Mouse (Mus musculus) adipocyte (in vitro differentiated cells): ENCODE measurements around the gene Daam1.

Source experiments
- DNase-seq: peaks from one replicate; pipeline ENCODE4 v3.0.0-alpha.2; 2016; ENCODE audit warnings: low spot score

Gene Daam1

DNA sequence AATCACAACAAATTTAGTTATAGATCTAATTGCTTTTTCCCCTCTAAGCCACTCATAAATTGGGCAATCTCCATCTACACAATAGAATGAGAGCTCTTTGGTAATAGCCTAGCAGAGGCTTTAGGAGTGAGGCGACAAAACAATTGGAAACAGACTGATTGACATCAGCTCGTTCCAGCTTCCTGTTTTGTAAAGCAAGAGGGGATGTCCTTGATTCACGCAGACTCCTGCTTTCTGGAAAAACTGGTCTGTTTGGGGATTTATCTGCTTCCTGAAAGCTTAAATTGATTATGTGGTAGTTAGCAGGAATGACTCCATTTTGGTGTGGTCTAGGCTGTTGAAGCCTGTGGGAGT is 33.6 kb downstream of the Daam1 start:
- DNase-seq: peak; percentile 60

DNA sequence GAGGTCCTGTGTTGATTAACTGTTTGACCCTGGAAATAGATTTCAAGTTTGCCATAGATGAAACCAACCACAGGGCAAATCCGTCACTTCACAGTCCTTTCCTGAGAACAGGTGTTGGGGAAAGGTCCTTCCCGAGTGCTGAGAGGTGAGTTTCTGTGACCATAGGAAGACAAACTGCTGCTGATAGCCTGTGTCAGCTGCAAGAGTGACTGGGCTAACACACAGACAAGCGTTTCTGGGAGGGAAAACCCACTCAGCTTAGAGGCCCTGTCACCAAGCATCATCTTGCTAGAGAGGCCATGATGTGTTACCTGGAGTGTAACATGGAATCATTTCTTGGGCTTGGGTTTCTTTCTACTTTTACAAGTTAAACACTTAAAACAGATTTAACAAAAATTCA is 35.1 kb downstream of the Daam1 start:
- no peak for DNase-seq

DNA sequence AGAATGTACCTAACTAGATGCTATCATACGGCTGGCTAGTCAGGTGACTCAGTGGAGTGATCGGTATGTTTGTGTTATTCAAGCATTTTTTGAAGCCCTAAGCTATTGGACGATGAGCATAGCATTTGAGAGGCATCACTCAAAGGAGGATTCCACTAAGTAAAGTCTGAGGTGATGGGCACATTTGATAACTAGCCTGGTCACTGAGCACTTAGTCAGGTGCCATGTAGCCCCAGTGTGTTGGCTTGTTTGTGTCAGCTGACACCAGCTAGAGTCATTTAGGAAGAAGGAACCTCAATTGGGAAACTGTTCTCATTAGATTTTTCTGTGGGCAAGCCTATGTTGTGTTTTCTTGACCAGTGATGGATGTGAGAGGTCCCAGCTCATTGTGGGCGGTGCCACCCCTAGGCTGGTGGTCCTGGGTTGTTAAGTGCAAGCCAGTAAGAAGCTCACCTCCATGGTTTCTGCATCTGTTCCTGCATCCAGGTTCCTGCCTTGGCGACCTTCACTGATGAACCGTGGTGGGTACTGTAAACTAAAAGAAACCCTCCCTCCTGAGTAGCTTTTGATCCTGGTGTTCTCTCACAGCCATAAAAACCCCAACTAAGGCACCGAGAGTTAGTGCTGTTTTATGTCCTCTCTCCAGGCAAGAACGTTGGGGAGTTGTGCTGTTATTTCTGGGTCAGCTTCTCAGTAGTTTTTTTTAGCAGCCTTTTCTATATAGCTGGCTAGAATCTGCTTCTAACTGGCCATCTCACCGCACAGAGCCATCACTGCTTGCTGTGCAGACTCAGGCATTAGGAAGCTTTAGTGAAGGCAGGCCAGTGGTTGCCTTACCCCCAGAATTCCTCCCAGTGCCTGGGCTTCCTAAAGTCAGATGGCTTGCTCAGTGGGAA is 36.7 kb downstream of the Daam1 start:
- no peak for DNase-seq

DNA sequence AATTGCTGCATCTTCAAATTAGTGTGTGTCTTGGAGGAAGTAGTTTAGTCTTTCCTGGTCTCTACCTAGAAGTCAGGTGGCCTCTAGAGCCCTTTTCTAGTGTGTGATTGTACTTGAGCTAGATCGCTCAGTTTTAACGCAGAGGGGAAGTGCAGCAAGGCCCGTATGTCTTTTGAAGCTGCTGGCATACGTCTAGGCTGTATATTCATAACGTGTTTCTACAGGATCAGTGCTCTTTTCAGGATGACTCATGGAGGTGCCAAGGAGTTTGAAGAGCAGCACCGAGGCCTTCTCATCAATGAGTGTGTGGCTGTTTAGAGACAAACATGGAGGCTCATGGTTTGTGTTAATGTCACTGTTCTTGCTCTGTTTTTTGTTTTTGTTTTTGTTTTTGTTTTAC is 39.8 kb downstream of the Daam1 start:
- no peak for DNase-seq

DNA sequence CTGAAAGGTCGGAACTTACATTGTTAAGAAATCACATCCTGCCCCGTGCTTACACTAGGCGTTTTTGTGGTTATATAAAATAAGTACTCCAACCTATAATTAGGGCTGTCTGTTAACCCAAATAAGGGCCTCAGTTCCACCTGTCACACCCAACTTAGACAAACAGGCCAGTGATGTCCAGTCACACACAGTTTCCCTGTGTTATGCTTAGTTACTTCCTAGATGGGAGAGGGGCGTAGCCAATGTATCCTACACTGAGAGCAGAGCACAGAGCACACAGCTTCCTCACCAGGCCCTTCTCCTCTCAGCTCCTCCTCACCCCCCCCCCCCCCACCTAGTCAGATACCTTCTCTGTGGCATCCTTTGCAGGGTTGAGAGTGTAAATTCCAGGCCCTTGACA is 41.5 kb downstream of the Daam1 start:
- DNase-seq: no peak

DNA sequence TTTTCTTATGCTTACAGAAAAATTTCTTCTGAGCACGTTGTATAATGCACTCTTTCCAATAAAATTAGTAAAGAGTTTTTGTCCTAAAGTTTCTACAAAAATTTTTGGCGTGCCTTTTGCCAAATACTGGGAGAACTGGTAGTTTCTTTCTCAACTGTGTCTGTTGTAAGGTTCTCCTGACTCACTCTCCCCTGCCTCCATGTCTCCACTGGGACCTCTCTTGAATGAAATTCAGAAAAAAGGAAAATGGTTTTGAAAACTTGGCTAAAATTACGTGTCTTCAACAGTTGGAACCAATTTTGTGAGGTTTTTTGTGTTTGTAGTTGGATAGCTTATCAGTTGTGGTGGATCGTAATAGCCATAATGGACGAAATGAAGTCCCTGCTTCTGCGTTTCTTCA is 43.7 kb downstream of the Daam1 start:
- DNase-seq: peak; percentile 61

DNA sequence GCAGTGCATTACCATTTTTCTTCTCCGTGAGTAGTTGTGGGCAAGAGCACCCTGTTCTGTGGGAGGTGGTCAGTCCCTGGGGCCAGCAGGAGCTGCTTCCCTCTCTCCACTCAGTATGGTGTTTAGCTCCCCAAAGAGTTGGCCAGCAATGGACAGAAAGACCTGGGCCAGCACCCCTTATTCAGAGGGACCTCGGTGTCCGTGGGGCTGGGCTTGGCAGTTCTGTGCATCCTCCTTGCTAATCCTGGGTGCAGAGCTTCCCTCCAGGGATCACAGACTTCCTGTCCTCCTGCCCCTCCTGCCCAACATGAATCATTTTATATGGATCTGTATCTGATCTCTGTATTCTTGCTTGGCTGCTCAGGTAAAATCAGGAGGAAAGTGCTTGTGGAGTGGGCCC is 44.1 kb downstream of the Daam1 start:
- DNase-seq: no peak

DNA sequence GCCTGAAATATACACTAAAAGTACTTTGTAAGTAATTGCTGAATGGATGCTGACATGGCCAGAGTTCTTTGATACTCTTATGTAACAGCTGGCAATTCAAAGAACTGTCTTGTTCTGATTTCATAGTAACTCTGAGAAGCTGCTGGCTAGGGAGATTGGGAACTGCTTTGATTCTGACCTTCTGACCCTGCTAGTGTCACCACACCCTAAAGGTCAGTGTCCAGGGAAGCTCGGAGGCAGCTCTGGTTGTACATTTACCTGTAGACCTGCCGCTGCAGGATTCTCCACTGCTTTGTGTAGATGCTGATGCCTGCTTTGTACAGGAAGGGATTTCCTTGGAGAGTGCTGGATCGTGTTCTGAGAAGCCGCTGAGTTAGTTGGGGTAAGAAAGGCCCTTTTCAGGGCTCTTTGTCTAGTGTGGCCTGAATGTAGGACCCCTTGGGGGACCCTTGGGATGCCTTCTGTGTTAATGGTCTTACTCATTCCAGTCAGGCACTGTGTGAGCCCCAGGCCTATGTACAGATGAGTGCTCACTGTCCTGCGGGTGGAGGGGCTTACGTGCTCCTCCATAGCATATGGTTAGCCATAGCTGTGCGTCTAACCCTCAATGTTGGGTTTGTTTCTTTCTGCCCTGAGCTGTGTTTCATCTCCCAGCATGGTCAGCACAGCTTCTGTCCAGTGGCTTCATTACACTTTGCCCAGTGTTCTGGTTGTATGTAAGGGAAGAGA is 45.0 kb downstream of the Daam1 start:
- no peak for DNase-seq

DNA sequence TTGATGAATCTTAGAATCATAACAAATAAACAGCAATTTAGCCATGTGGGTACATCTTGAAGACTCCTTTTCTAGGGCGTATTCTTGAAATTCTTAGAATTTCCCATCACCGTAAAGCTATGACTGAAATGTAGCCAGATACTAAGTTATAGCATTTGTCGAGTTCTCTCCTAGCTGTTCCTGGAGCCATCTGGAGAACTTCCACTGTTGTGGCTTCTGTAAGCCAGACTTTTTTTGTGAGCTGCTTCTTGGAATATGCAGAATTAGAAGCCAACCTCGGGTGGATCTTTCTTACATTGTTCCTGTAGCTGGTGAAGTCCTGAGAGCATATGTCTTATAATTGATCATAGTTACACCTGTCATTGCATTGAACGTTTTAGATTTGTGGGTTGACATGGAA is 50.1 kb downstream of the Daam1 start:
- no peak for DNase-seq

DNA sequence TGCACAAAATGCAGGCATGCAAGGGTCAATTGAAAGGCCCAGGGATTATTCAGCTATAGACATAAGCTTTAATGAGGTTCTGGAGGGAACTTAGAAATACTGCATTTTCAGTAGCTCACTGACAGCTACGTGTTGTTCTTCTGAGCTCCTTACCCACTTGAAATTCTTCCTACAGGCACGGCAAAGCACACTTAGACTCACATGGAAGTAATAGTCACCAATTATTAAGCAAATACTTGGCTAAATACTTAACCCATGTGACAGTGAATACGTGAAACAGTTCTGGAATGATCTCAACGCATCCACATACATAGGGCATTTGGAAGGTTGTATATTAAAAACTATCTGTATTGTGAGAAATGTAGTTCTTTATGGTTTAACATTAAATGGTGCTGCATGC is 50.6 kb downstream of the Daam1 start:
- DNase-seq: no peak

DNA sequence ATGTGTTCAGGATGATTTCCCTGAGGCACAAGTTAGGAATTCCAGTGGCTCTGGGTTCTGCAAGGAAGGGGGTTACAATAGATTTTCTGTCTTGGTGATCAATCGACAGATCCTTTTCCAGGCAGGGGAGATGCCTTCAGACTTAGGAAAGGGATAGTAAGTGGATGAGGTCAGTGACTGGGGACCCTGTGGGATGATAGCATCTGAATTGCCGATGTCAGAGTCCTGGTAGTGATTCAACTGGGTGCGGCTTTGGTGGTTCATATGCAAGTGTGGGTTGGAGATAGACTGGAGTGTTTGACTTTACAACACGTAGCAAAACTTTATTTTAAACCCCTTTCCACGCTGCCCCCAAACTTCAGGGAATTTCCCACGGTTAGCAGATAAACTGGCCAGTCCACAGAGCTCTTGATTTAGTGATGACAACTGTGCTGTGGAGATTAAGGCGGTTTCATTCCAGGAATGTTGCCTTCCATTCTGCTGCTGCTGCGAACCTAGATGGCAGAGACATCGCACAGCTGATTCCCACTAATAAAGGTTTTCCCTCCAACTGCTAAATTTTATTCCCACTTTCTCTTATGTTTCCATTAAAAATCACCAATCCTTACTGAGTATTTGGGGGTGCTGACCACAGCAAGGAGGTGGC is 52.3 kb downstream of the Daam1 start:
- no peak for DNase-seq

DNA sequence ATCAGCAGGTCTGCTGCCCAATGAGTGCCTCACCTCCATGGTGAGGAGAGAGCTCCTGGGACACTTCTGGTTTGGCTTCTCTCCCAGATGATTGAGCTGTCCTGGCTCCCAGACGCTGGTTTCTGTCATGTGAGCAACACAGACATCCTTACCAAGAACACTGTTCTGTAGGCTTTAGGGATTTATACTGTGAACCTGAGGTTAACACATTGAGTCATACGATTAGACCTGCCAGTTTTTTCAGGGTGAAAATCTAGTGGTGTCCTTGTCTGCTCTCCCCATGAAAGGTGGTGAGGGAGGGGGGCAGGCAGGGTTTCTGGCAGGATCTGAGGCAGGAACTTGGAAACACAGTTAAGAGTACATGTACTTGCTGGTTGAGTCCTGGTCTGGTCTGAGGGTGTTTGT is 54.3 kb downstream of the Daam1 start:
- DNase-seq: peak; percentile 55

DNA sequence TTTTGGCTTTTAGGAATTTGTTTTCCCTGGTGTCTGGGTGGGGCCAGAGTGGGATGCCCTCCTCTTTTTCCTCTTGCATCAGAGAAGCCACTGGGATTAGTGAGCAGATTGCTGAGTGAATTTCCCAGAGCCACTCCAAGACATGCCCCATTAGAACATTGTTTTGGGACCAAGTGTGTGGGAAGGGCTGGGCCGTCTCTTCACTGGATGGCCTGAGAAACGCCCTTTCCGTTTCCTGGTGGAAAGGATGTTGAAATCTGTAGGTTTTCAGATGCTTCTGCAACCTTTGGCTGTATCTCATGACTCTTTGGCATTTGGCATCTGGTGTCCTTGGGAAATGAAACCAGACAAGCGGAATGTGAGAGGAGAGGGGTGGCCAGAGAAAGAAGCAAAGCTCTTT is 54.8 kb downstream of the Daam1 start:
- DNase-seq: peak; percentile 71

DNA sequence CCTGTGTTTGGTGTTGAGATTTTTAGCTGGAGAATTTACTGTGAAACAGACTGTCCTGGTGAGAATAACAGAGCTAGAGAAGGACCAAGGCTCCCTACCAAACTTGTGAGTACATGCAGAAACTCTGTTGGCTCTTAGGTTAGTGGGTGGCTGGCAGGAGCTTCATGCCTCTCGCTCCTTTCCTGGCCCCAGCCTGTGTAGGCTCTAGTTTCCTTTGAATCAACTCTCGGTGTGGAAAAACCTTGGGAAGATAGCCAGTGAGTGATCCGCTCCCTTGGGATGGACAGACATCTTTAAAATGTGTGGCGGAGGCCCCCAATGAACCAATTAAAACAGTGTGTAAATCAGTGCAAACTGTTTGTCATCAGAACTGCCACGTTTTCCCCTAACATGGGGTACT is 55.5 kb downstream of the Daam1 start:
- no peak for DNase-seq

DNA sequence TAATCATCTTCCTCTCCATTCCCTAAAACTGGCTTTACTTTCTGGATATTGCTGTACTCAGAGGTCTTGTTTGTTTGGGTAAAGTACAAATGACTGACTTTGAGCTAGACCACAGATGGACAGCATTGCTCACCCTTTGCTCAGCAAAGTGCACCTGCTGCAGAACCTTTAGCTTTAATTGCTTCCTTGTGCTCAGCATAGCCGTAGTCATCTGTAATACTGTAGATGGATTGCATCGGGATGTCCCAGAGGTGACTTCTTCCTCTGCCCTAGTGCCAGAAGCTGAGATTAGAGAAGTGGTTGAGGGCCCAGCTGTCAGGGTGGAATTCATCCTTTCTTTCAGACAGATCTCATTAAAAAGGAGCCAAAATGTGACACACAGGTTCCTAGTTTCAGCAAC is 56.1 kb downstream of the Daam1 start:
- peak; percentile 39 for DNase-seq

DNA sequence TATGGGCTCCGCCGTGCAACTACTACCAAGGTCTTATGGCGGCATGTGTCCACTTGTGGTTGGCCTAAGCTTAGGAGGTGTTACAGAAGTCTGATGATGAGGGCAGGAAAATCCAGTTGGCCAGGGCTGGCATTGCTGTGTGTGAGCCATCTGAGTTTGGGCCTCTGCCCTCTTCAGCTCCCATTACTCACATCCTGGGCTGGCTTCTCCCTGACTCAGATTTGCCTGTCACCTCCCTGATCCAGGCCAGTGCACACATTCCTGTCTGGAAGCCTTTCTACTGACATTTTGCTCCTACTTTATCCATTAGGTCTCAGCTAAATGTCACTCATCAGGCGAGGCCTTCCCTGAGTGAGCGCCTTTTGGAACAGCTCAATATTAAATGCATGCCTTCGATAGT is 57.5 kb downstream of the Daam1 start:
- peak; percentile 52 for DNase-seq

DNA sequence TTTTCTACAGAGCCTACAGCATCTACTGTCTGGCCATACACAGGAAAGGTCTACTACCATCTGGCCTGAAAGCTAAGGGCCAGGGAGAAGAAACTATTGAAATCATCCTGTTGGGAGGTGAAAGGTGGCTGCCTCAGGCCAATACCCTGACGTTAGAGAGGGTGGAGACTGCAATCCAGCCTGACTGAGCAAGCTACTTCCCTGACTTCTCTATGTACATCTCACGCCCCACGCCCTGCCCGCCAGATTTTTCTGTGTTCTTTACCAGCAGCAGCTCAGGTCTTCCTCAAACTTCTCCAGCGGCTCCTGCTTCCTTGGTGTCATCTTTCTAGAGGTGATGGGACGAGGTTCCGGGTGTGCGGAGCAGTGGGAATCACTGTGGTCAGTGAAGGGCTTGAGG is 58.4 kb downstream of the Daam1 start:
- DNase-seq: no peak

DNA sequence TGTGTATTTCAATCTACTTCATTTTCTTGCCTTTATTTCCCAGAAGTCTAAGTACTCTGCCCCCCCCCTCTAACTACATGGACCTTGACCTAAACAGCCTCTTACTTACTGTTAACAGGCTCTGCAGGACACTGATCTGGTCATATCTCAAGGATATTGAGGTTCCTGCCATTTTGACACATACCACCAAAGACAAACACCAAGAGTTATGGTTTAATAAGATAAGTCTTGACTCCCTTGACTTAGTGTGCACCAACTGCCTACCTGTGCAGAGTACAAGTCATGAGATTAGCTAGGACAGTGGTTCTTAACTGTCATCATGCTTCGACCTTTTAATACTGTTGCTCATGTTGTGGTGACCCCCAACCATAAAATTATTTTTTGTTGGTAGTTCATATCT is 59.4 kb downstream of the Daam1 start:
- no peak for DNase-seq

DNA sequence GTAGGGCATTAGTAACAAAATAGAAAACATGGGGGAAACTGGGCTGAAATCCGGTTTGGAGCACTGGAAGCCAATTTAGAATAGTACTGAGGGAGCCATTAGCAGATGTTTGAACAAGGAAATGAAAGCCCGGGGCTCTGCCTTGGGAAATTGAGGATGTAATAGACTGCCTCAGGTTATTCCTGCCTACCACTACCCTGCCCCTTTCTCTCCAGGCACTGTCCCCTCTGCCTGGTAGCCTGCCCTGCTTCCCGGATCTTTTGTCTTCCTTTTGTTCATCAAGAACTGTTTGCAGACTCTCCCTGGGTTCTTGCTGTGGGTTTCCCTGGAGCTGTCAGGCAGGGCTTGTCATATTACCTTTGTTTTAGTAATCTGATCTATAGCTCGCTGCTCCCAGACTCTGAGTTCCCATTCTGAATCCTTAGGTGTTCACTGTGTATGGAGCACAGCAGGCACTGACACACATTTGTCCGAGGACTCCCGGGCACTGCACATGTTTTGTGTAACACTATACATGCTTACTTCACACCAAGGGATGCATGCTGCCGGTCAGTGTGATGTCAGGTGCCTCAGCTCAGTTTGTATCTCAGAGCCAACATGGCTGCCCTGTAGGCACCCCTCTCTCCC is 61.0 kb downstream of the Daam1 start:
- DNase-seq: no peak

DNA sequence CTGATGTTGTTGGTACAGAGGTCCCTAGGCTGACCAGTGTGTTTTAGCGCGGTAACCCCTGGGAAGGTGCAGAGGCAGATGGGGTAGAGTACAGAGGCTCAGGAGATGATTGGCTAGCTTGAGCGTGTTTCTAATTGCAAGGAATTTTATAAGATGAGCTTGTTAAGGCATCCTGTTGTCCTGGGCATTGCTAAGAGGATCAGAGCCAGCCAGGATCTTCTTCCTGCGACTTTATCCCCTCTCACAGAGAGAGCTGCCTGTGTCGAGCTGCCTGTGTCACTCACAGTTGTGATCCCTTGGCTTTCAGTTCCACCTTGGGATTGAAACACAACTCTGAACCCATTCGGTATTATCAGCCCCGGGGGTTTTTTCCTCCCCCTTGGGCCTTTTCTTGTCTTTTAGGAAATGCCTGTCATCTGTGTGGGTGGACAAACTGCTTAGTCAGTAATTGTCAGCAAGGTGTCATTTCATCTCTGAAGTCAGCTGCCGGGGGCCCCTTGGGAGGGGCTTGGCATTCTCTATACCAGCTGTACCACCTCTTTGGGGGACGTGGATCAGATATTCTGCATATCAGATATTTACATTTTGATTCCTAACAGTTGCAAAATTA is 62.2 kb downstream of the Daam1 start:
- DNase-seq: no peak

DNA sequence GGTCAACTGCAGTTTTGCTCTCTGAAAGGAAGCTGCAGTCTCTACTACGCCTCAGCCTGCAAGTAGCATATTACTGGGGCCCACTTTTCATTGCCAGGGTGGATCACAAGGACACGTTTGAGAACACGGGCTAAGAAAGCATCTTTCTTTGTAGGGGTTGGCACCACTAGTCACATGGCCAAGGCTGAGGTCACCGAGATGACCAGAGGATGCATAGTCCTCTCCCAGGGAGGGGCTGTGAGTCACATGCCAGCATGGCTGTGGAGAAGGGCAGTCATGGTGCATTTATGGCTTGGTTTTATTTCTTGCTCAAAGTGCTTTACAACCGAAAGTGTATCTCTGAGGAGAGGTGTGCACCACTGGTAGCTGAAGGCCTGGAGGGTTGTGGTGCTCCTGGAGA is 67.4 kb downstream of the Daam1 start:
- no peak for DNase-seq
